Comparison of ENCODE assay signal across 8 mouse cellular contexts in the genomic region with DNA sequence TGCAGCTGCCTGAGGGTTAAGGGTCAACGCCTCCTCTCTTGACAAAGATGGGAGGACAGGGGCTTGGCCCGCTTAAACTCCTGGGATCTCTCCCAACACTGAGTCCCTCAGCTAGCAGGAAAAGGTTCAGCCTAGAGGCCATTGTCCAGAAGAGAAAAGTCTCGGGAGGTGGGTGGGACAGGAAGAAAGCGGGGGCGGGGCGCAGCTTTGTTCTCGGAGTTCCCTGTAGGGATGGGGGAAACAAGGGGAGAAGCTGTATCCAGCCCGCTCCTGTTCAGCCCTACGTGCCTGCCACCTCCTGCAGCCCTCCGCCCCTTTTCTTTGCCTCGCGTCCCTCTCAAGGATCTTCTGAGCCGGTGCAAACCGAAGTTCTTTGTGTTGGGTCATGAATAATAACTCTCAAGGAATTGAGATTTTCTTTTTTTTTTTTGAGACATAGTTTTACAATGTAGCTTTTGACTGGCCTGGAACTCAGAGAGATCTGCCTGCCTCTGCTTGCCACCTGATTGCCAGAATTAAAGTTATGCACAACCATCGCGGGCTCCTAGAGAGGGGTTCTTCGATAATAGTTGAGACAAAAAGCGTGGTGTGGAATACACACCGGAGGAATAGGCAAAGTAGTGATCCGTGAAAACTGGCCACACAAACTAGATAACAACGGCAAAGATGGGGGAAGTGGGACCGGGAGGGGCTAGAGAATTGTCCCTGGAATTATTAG. TPM values are rescaled to one million over a fixed set of nuclear protein-coding genes. Genes with fewer than 3 reads are reported as not detected.
DNase-seq lines count a peak whose midpoint lies in the region; ATAC-seq and TF ChIP-seq lines count a peak whose summit lies in the region.

No protein-coding gene starts in this region.

- H3K9ac ChIP-seq in CH12.LX (ENCODE audit: insufficient read depth, low read depth), result peak overlapping the region; percentile 93
- peak overlapping the region; percentile 89 for H3K9ac ChIP-seq in embryonic facial prominence, embryonic 14.5 days (ENCODE audit: low read depth, low read length)
- peak overlapping the region; percentile 91 for H3K9ac ChIP-seq in liver, embryonic 13.5 days

- TF ChIP-seq EP300 in CH12.LX (IDR thresholded peaks at IDR 0.05; ENCODE audit: low read length), result no peak

- TF ChIP-seq RAD21 in CH12.LX (IDR thresholded peaks at IDR 0.05; ENCODE audit: low read depth, low read length), result no peak

- H3K79me2 ChIP-seq in CH12.LX (replicated peaks; ENCODE audit: control insufficient read depth, extremely low read depth, insufficient read depth, poor library complexity, severe bottlenecking), result no peaks in the 10 kb centered on the region

- H3K4me2 ChIP-seq in CH12.LX (ENCODE audit: insufficient read depth, low read depth, poor library complexity, severe bottlenecking), result peak overlapping the region; percentile 60
- H3K4me2 ChIP-seq in embryonic facial prominence, embryonic 14.5 days (ENCODE audit: low read depth, low read length), result peak overlapping the region; percentile 89
- peak overlapping the region; percentile 92 for H3K4me2 ChIP-seq in liver, embryonic 13.5 days

- TF ChIP-seq POLR2A in CH12.LX (IDR thresholded peaks at IDR 0.05; ENCODE audit: low read depth, low read length), result no peak
- no peak for TF ChIP-seq POLR2A in kidney, adult 2 months (IDR thresholded peaks at IDR 0.05; ENCODE audit: low read depth, low read length)

- peaks cover 14% of the 10 kb centered on the region for H3K27me3 ChIP-seq in CH12.LX (replicated peaks)
- H3K27me3 ChIP-seq in embryonic facial prominence, embryonic 14.5 days (replicated peaks; ENCODE audit: control insufficient read depth, insufficient read depth, low read length), result no peaks in the 10 kb centered on the region
- no peaks in the 10 kb centered on the region for H3K27me3 ChIP-seq in kidney, adult 2 months (replicated peaks; ENCODE audit: control insufficient read depth, insufficient read depth, low read length)
- H3K27me3 ChIP-seq in liver, embryonic 13.5 days, result no peaks in the 10 kb centered on the region

- no peak for TF ChIP-seq CTCF in CH12.LX (conservative IDR thresholded peaks at IDR 0.05 in 1 of 2, IDR thresholded peaks at IDR 0.05 in 1 of 2; ENCODE audit: low read depth in 2 of 2, low read length in 2 of 2)
- no peak for TF ChIP-seq CTCF in kidney, adult 2 months (conservative IDR thresholded peaks at IDR 0.05; ENCODE audit: insufficient read depth, insufficient read length, low read depth, low read length)

- in situ Hi-C loops in CH12.LX (cut with MboI; ENCODE audit: low pct_ligation_motif_present, low pct_unique_long_range_greater_than_20kb, low sequenced_read_pairs), result no loop called here

- H3K4me3 ChIP-seq in CH12.LX (replicated peaks in 1 of 3; ENCODE audit: low read depth in 2 of 3, low read length in 2 of 3, poor library complexity in 1 of 3), result peak overlapping the region; percentile 84 to 94 (median 88)
- peak overlapping the region; percentile 83 for H3K4me3 ChIP-seq in embryonic facial prominence, embryonic 14.5 days (ENCODE audit: low read depth, low read length)
- H3K4me3 ChIP-seq in kidney, adult 2 months (ENCODE audit: insufficient read depth, low read depth, low read length), result peak overlapping the region; percentile 80
- H3K4me3 ChIP-seq in liver, embryonic 13.5 days (replicated peaks), result peak overlapping the region; percentile 87

- ATAC-seq in embryonic facial prominence, embryonic 14.5 days (ENCODE audit: low read depth), result peak; percentile 51
- ATAC-seq in liver, embryonic 13.5 days (ENCODE audit: low read depth), result peak; percentile 16

- H3K27ac ChIP-seq in CH12.LX (ENCODE audit: insufficient read depth, low read depth), result no peak overlapping the region
- peak overlapping the region; percentile 83 for H3K27ac ChIP-seq in embryonic facial prominence, embryonic 14.5 days (replicated peaks; ENCODE audit: low read depth, low read length)
- peak overlapping the region; percentile 77 for H3K27ac ChIP-seq in kidney, adult 2 months (ENCODE audit: insufficient read depth, low read depth, low read length)
- peak overlapping the region; percentile 66 for H3K27ac ChIP-seq in liver, embryonic 13.5 days

- dilution Hi-C loops in CH12.LX (cut with MboI; ENCODE audit: extremely low pct_ligation_motif_present, extremely low pct_unique_long_range_greater_than_20kb, low sequenced_read_pairs), result no loop called here

- no peak for DNase-seq in CH12.LX (ENCODE audit: extremely low read depth)
- DNase-seq in adrenal gland, postnatal 10 days, result peak; percentile 82
- DNase-seq in embryonic facial prominence, embryonic 14.5 days (ENCODE audit: low spot score), result peak; percentile 90
- DNase-seq in heart, adult 9 months (ENCODE audit: low spot score in 2 of 2), result peak; percentile 83 to 85
- peak; percentile 87 for DNase-seq in kidney, adult 2 months
- DNase-seq in liver, embryonic 13.5 days, result no peak
- peak; percentile 83 for DNase-seq in neural tube, embryonic 10.5 days (ENCODE audit: extremely low spot score, low spot score)
- DNase-seq in urinary bladder, adult 2 months (ENCODE audit: low spot score), result peak; percentile 40

- no peaks in the 10 kb centered on the region for H3K9me3 ChIP-seq in CH12.LX (replicated peaks; ENCODE audit: low read length)
- H3K9me3 ChIP-seq in embryonic facial prominence, embryonic 14.5 days (ENCODE audit: control insufficient read depth, low read length), result no peaks in the 10 kb centered on the region
- H3K9me3 ChIP-seq in liver, embryonic 13.5 days (replicated peaks), result no peaks in the 10 kb centered on the region

- WGBS in embryonic facial prominence, embryonic 14.5 days, result 3% methylated on average over 22 of the region's 22 CpGs
- 2% methylated on average over 22 of the region's 22 CpGs for WGBS in kidney, adult 2 months
- WGBS in liver, embryonic 13.5 days (ENCODE audit: insufficient replicate concordance), result 4% methylated on average over 22 of the region's 22 CpGs

- H3K36me3 ChIP-seq in CH12.LX (replicated peaks in 1 of 2; ENCODE audit: control insufficient read depth in 1 of 2, insufficient read depth in 1 of 2, low read length in 1 of 2), result peaks cover 0 to 5% of the 10 kb centered on the region in 2 experiments
- H3K36me3 ChIP-seq in embryonic facial prominence, embryonic 14.5 days (ENCODE audit: control insufficient read depth, insufficient read depth, low read length), result 0 out of 2 replicates have a peak, but pooled peaks cover 9% of the 10 kb centered on the region
- H3K36me3 ChIP-seq in kidney, adult 2 months (ENCODE audit: control insufficient read depth, insufficient read depth, low read length), result no peaks in the 10 kb centered on the region
- H3K36me3 ChIP-seq in liver, embryonic 13.5 days, result no peaks in the 10 kb centered on the region

- H3K4me1 ChIP-seq in CH12.LX (ENCODE audit: control insufficient read depth in 1 of 2, insufficient read depth in 2 of 2), result peaks cover 20 to 43% of the 10 kb centered on the region in 2 experiments
- peaks cover 24% of the 10 kb centered on the region for H3K4me1 ChIP-seq in embryonic facial prominence, embryonic 14.5 days (ENCODE audit: control insufficient read depth, insufficient read depth, low read length)
- H3K4me1 ChIP-seq in kidney, adult 2 months (ENCODE audit: control insufficient read depth, insufficient read depth, low read length), result no peaks in the 10 kb centered on the region; the same call in 1 of the 2 replicates
- H3K4me1 ChIP-seq in liver, embryonic 13.5 days (replicated peaks), result peaks cover 43% of the 10 kb centered on the region

TF ChIP-seq in CH12.LX, 34 proteins besides CTCF, POLR2A, EP300 and RAD21 (continues in another document):
- TF ChIP-seq ZNF384 (IDR thresholded peaks at IDR 0.05; ENCODE audit: low read depth, low read length) (no peak), NRF1 (IDR thresholded peaks at IDR 0.05; ENCODE audit: low read depth, low read length) (no peak), MYC (IDR thresholded peaks at IDR 0.05; ENCODE audit: low read depth, low read length) (0 out of 2 replicates have a peak, but pooled peaks have one; percentile 60), TCF12 (IDR thresholded peaks at IDR 0.05; ENCODE audit: low read depth, low read length) (no peak), IRF4 (IDR thresholded peaks at IDR 0.05; ENCODE audit: low read depth, low read length) (no peak), JUN (IDR thresholded peaks at IDR 0.05; ENCODE audit: insufficient read depth, low read depth, low read length) (no peak), ELF1 (IDR thresholded peaks at IDR 0.05; ENCODE audit: low read depth, low read length) (no peak), ZMIZ1 (IDR thresholded peaks at IDR 0.05; ENCODE audit: low read depth, low read length) (no peak), HCFC1 (IDR thresholded peaks at IDR 0.05; ENCODE audit: low read depth, low read length) (no peak), JUND (conservative IDR thresholded peaks at IDR 0.05; ENCODE audit: low read depth, low read length) (no peak)

RNA-seq across cellular contexts. Expression of gene Llgl1, which starts 0.6 kb away (rescaled TPM):
- total RNA-seq in CH12.LX (2012; rRNA removed) (9.9 and 11.1 TPM in 2 replicates), CH12.LX (2014; rRNA removed) (6.8 and 7.5 TPM in 2 replicates)
- 8.8 and 9.8 TPM in 2 replicates for polyA plus RNA-seq in CH12.LX (2012; ENCODE audit: insufficient read length, low read depth)
- total RNA-seq in adrenal gland, postnatal 10 days (2021), result 10 to 100 TPM; 23.0 to 30.4 TPM
- polyA plus RNA-seq in embryonic facial prominence, embryonic 14.5 days (2014; fragmentation: Nextera tagmentation; extraction: Ambion mirVana), result 49.7 and 57.8 TPM in 2 replicates
- polyA plus RNA-seq in kidney, adult 2 months (2012; rRNA removed), result 26.2 and 30.6 TPM in 2 replicates
- polyA plus RNA-seq in liver, embryonic 13.5 days (2015; fragmentation: Nextera tagmentation; extraction: Ambion mirVana), result 11.2 and 12.4 TPM in 2 replicates
- polyA plus RNA-seq in urinary bladder, adult 2 months (2012; rRNA removed), result 26.5 and 28.2 TPM in 2 replicates

RNA-seq across cellular contexts. Expression of gene Flii, which starts 28.1 kb away (rescaled TPM):
- total RNA-seq in CH12.LX (2012; rRNA removed), result 99.3 and 112 TPM in 2 replicates
- total RNA-seq in CH12.LX (2014; rRNA removed), result 43.9 and 49.5 TPM in 2 replicates
- polyA plus RNA-seq in CH12.LX (2012; ENCODE audit: insufficient read length, low read depth), result 71.4 and 88.6 TPM in 2 replicates
- 100 to 1,000 TPM; 105 to 118 TPM for total RNA-seq in adrenal gland, postnatal 10 days (2021)
- 76.1 and 76.9 TPM in 2 replicates for polyA plus RNA-seq in embryonic facial prominence, embryonic 14.5 days (2014; fragmentation: Nextera tagmentation; extraction: Ambion mirVana)
- polyA plus RNA-seq in kidney, adult 2 months (2012; rRNA removed), result 164 and 176 TPM in 2 replicates
- 25.2 and 28.7 TPM in 2 replicates for polyA plus RNA-seq in liver, embryonic 13.5 days (2015; fragmentation: Nextera tagmentation; extraction: Ambion mirVana)
- polyA plus RNA-seq in urinary bladder, adult 2 months (2012; rRNA removed), result 175 and 179 TPM in 2 replicates

RNA-seq across cellular contexts. Expression of gene Mief2, which starts 29.2 kb away (rescaled TPM):
- total RNA-seq in CH12.LX (2012; rRNA removed) (12.7 and 16.3 TPM in 2 replicates), CH12.LX (2014; rRNA removed) (6.8 and 7.2 TPM in 2 replicates)
- 9.9 and 10.9 TPM in 2 replicates for polyA plus RNA-seq in CH12.LX (2012; ENCODE audit: insufficient read length, low read depth)
- total RNA-seq in adrenal gland, postnatal 10 days (2021), result 10 to 100 TPM; 31.8 to 43.9 TPM
- polyA plus RNA-seq in embryonic facial prominence, embryonic 14.5 days (2014; fragmentation: Nextera tagmentation; extraction: Ambion mirVana), result 17.3 and 18.8 TPM in 2 replicates
- 16.9 and 17.9 TPM in 2 replicates for polyA plus RNA-seq in kidney, adult 2 months (2012; rRNA removed)
- 3.0 and 3.6 TPM in 2 replicates for polyA plus RNA-seq in liver, embryonic 13.5 days (2015; fragmentation: Nextera tagmentation; extraction: Ambion mirVana)
- 15.9 and 18.0 TPM in 2 replicates for polyA plus RNA-seq in urinary bladder, adult 2 months (2012; rRNA removed)

Comparison
In these comparisons a context has a peak if more than half of its experiments do, and no peak if none do; other contexts are left out.
1. DNase-seq: peak in adrenal gland, postnatal 10 days (single experiment), embryonic facial prominence, embryonic 14.5 days (single experiment), heart, adult 9 months (2 of 2), kidney, adult 2 months (single experiment), neural tube, embryonic 10.5 days (single experiment) and urinary bladder, adult 2 months (single experiment); none in CH12.LX (single experiment) and liver, embryonic 13.5 days (single experiment).
2. Peak in every context shown above with its lines, with median percentiles within 50 percentile points of each other: H3K4me2 ChIP-seq, H3K4me3 ChIP-seq and H3K9ac ChIP-seq.